Mouse (Mus musculus) heart, adult 2 months (tissue): ENCODE measurements around the gene Ppm1d.

Experiments
- CTCF ChIP-seq: fragments of 200-600 bp; IDR thresholded peaks from 2 replicates; pipeline ENCODE4 v1.8.1; 2022; ENCODE audit warnings: antibody characterized with exemption, mild to moderate bottlenecking, moderate library complexity
- EP300 ChIP-seq: fragments of 200-500 bp; IDR thresholded peaks from 2 replicates; pipeline ENCODE4 v1.6.1; 2011; ENCODE audit warnings: low read depth, low read length, control low read depth; ENCODE audit not compliant: insufficient read depth

- TF ChIP-seq CTCF: 0 out of 2 replicates have a peak, but pooled peaks have one; percentile 5
- TF ChIP-seq EP300: no peak
Observed at GRCm38 (mm10) chr11:85308799-85309198, 2.2 kb upstream of the Ppm1d start.
